Mouse (Mus musculus): Measurements from ENCODE around the gene Mgat5. TPM values are rescaled to one million over a fixed set of nuclear protein-coding genes. Genes with fewer than 3 reads are reported as not detected.
A peak's percentile ranks its signal among the peaks of the same experiment; 100 is the strongest.

Gene Mgat5
- polyA plus RNA-seq (2015; fragmentation: Nextera tagmentation; extraction: Ambion mirVana), result 8.1 and 9.7 TPM in 2 replicates

GRCm38 (mm10) chr1:127204817-127205485 is at the start of gene Mgat5:
TSS of gene Mgat5 (plus strand) at chr1:127205015.
- WGBS, result under 1% methylated on average over 51 of the region's 51 CpGs
- Histone ChIP-seq H3K9me3 (ENCODE audit: low read length) (no peaks in the 10 kb centered on the region), H3K27ac (ENCODE audit: low read length) (peak within 1 kb of the TSS; percentile 94), H3K4me2 (replicated peaks; ENCODE audit: low read depth, low read length) (peak within 1 kb of the TSS; percentile 94), H3K36me3 (ENCODE audit: insufficient read depth, low read length) (no peaks in the 10 kb centered on the region), H3K27me3 (ENCODE audit: insufficient read depth, low read length) (no peaks in the 10 kb centered on the region), H3K4me3 (ENCODE audit: low read length) (peak within 1 kb of the TSS; percentile 91), H3K9ac (replicated peaks; ENCODE audit: low read length) (peak within 1 kb of the TSS; percentile 78), H3K4me1 (ENCODE audit: insufficient read depth, low read length) (peaks cover 25% of the 10 kb centered on the region)
- peak; percentile 92 for ATAC-seq (ENCODE audit: low FRiP score, low TSS enrichment)

GRCm38 (mm10) chr1:127160118-127160760 is 44.6 kb upstream of the Mgat5 start:
- Histone ChIP-seq H3K9me3 (ENCODE audit: low read length) (no peaks in the 10 kb centered on the region), H3K9ac (replicated peaks; ENCODE audit: low read length) (no peak overlapping the region), H3K4me1 (ENCODE audit: insufficient read depth, low read length) (no peaks in the 10 kb centered on the region), H3K4me3 (ENCODE audit: low read length) (no peak overlapping the region), H3K36me3 (ENCODE audit: insufficient read depth, low read length) (no peaks in the 10 kb centered on the region), H3K27ac (ENCODE audit: low read length) (no peak overlapping the region), H3K27me3 (ENCODE audit: insufficient read depth, low read length) (no peaks in the 10 kb centered on the region), H3K4me2 (replicated peaks; ENCODE audit: low read depth, low read length) (no peak overlapping the region)
- 88% methylated on average over 5 of the region's 5 CpGs for WGBS
- no peak for ATAC-seq (ENCODE audit: low FRiP score, low TSS enrichment)

- H3K9me3 ChIP-seq (ENCODE audit: low read length), result no peaks in the 10 kb centered on the region
- H3K27ac ChIP-seq (ENCODE audit: low read length), result no peak overlapping the region
Measured at GRCm38 (mm10) chr1:127164589-127165160, 40.1 kb upstream of the Mgat5 start.

GRCm38 (mm10) chr1:127166521-127166920 is 38.3 kb upstream of the Mgat5 start:
- Histone ChIP-seq H3K9me3 (ENCODE audit: low read length) (no peaks in the 10 kb centered on the region), H3K4me1 (ENCODE audit: insufficient read depth, low read length) (no peaks in the 10 kb centered on the region), H3K36me3 (ENCODE audit: insufficient read depth, low read length) (no peaks in the 10 kb centered on the region), H3K9ac (replicated peaks; ENCODE audit: low read length) (no peak overlapping the region), H3K27ac (ENCODE audit: low read length) (no peak overlapping the region), H3K27me3 (ENCODE audit: insufficient read depth, low read length) (no peaks in the 10 kb centered on the region), H3K4me2 (replicated peaks; ENCODE audit: low read depth, low read length) (no peak overlapping the region), H3K4me3 (ENCODE audit: low read length) (no peak overlapping the region)
- no peak for ATAC-seq (ENCODE audit: low FRiP score, low TSS enrichment)

More at GRCm38 (mm10) chr1:127164589-127165160, 40.1 kb upstream of the Mgat5 start:
- H3K4me1 ChIP-seq (ENCODE audit: insufficient read depth, low read length), result no peaks in the 10 kb centered on the region
- ATAC-seq (ENCODE audit: low FRiP score, low TSS enrichment), result no peak
- H3K27me3 ChIP-seq (ENCODE audit: insufficient read depth, low read length), result no peaks in the 10 kb centered on the region
- H3K4me3 ChIP-seq (ENCODE audit: low read length), result no peak overlapping the region
- no peak overlapping the region for H3K9ac ChIP-seq (replicated peaks; ENCODE audit: low read length)
- no peaks in the 10 kb centered on the region for H3K36me3 ChIP-seq (ENCODE audit: insufficient read depth, low read length)
- 86% methylated on average over 4 of the region's 4 CpGs for WGBS
- H3K4me2 ChIP-seq (replicated peaks; ENCODE audit: low read depth, low read length), result no peak overlapping the region

- no peak for ATAC-seq (ENCODE audit: low FRiP score, low TSS enrichment)
- no peaks in the 10 kb centered on the region for H3K4me1 ChIP-seq (ENCODE audit: insufficient read depth, low read length)
- H3K27ac ChIP-seq (ENCODE audit: low read length), result no peak overlapping the region
- no peak overlapping the region for H3K4me3 ChIP-seq (ENCODE audit: low read length)
- no peaks in the 10 kb centered on the region for H3K9me3 ChIP-seq (ENCODE audit: low read length)
- WGBS, result 87% methylated on average over 1 of the region's 1 CpGs
- no peaks in the 10 kb centered on the region for H3K27me3 ChIP-seq (ENCODE audit: insufficient read depth, low read length)
- H3K36me3 ChIP-seq (ENCODE audit: insufficient read depth, low read length), result no peaks in the 10 kb centered on the region
- no peak overlapping the region for H3K9ac ChIP-seq (replicated peaks; ENCODE audit: low read length)
- H3K4me2 ChIP-seq (replicated peaks; ENCODE audit: low read depth, low read length), result no peak overlapping the region
Measured at GRCm38 (mm10) chr1:127167586-127167985, 37.2 kb upstream of the Mgat5 start.

GRCm38 (mm10) chr1:127168205-127168604 is 36.6 kb upstream of the Mgat5 start:
- H3K9ac ChIP-seq (replicated peaks; ENCODE audit: low read length), result no peak overlapping the region
- no peak for ATAC-seq (ENCODE audit: low FRiP score, low TSS enrichment)
- no peaks in the 10 kb centered on the region for H3K27me3 ChIP-seq (ENCODE audit: insufficient read depth, low read length)
- 65% methylated on average over 8 of the region's 8 CpGs for WGBS
- H3K4me3 ChIP-seq (ENCODE audit: low read length), result no peak overlapping the region
- H3K4me2 ChIP-seq (replicated peaks; ENCODE audit: low read depth, low read length), result no peak overlapping the region
- H3K36me3 ChIP-seq (ENCODE audit: insufficient read depth, low read length), result no peaks in the 10 kb centered on the region
- no peaks in the 10 kb centered on the region for H3K9me3 ChIP-seq (ENCODE audit: low read length)
- H3K4me1 ChIP-seq (ENCODE audit: insufficient read depth, low read length), result no peaks in the 10 kb centered on the region
- H3K27ac ChIP-seq (ENCODE audit: low read length), result no peak overlapping the region

- H3K4me1 ChIP-seq (ENCODE audit: insufficient read depth, low read length), result no peaks in the 10 kb centered on the region
Measured at GRCm38 (mm10) chr1:127169516-127169915, 35.3 kb upstream of the Mgat5 start.

GRCm38 (mm10) chr1:127171361-127171760 is 33.5 kb upstream of the Mgat5 start:
- H3K27me3 ChIP-seq (ENCODE audit: insufficient read depth, low read length), result no peaks in the 10 kb centered on the region
- H3K4me3 ChIP-seq (ENCODE audit: low read length), result no peak overlapping the region
- 85% methylated on average over 7 of the region's 7 CpGs for WGBS
- no peaks in the 10 kb centered on the region for H3K9me3 ChIP-seq (ENCODE audit: low read length)
- H3K27ac ChIP-seq (ENCODE audit: low read length), result no peak overlapping the region
- no peaks in the 10 kb centered on the region for H3K36me3 ChIP-seq (ENCODE audit: insufficient read depth, low read length)
- no peaks in the 10 kb centered on the region for H3K4me1 ChIP-seq (ENCODE audit: insufficient read depth, low read length)
- no peak overlapping the region for H3K4me2 ChIP-seq (replicated peaks; ENCODE audit: low read depth, low read length)
- H3K9ac ChIP-seq (replicated peaks; ENCODE audit: low read length), result no peak overlapping the region
- ATAC-seq (ENCODE audit: low FRiP score, low TSS enrichment), result no peak

More at GRCm38 (mm10) chr1:127169516-127169915, 35.3 kb upstream of the Mgat5 start:
- Histone ChIP-seq H3K27ac (ENCODE audit: low read length) (no peak overlapping the region), H3K27me3 (ENCODE audit: insufficient read depth, low read length) (no peaks in the 10 kb centered on the region), H3K9ac (replicated peaks; ENCODE audit: low read length) (no peak overlapping the region), H3K4me3 (ENCODE audit: low read length) (no peak overlapping the region), H3K9me3 (ENCODE audit: low read length) (no peaks in the 10 kb centered on the region), H3K36me3 (ENCODE audit: insufficient read depth, low read length) (no peaks in the 10 kb centered on the region), H3K4me2 (replicated peaks; ENCODE audit: low read depth, low read length) (no peak overlapping the region)
- 87% methylated on average over 8 of the region's 8 CpGs for WGBS
- no peak for ATAC-seq (ENCODE audit: low FRiP score, low TSS enrichment)

- H3K36me3 ChIP-seq (ENCODE audit: insufficient read depth, low read length), result no peaks in the 10 kb centered on the region
- WGBS, result 86% methylated on average over 3 of the region's 3 CpGs
- no peaks in the 10 kb centered on the region for H3K27me3 ChIP-seq (ENCODE audit: insufficient read depth, low read length)
- H3K9me3 ChIP-seq (ENCODE audit: low read length), result no peaks in the 10 kb centered on the region
- no peak overlapping the region for H3K4me2 ChIP-seq (replicated peaks; ENCODE audit: low read depth, low read length)
- no peak overlapping the region for H3K9ac ChIP-seq (replicated peaks; ENCODE audit: low read length)
- no peak overlapping the region for H3K27ac ChIP-seq (ENCODE audit: low read length)
- H3K4me3 ChIP-seq (ENCODE audit: low read length), result no peak overlapping the region
- no peak for ATAC-seq (ENCODE audit: low FRiP score, low TSS enrichment)
- H3K4me1 ChIP-seq (ENCODE audit: insufficient read depth, low read length), result no peaks in the 10 kb centered on the region
Measured at GRCm38 (mm10) chr1:127173448-127173847, 31.4 kb upstream of the Mgat5 start.

- 85% methylated on average over 6 of the region's 6 CpGs for WGBS
- Histone ChIP-seq H3K4me3 (ENCODE audit: low read length) (no peak overlapping the region), H3K4me2 (replicated peaks; ENCODE audit: low read depth, low read length) (no peak overlapping the region), H3K9ac (replicated peaks; ENCODE audit: low read length) (no peak overlapping the region), H3K27ac (ENCODE audit: low read length) (no peak overlapping the region), H3K4me1 (ENCODE audit: insufficient read depth, low read length) (no peaks in the 10 kb centered on the region), H3K9me3 (ENCODE audit: low read length) (no peaks in the 10 kb centered on the region), H3K36me3 (ENCODE audit: insufficient read depth, low read length) (no peaks in the 10 kb centered on the region), H3K27me3 (ENCODE audit: insufficient read depth, low read length) (no peaks in the 10 kb centered on the region)
- no peak for ATAC-seq (ENCODE audit: low FRiP score, low TSS enrichment)
Measured at GRCm38 (mm10) chr1:127192396-127192795, 12.4 kb upstream of the Mgat5 start.
